Mouse (Mus musculus) heart, postnatal 0 days (tissue): ENCODE measurements around the gene Psmg1. TPM values are rescaled to one million over a fixed set of nuclear protein-coding genes. Genes with fewer than 3 reads are reported as not detected.

ENCODE experiments used
- ATAC-seq: fragments of 200-750 bp; cut with Nextera tagmentation; 2 replicates; pipeline ENCODE4 v1.8.0; 2017; ENCODE audit warnings: low read depth, moderate number of reproducible peaks, moderate library complexity; ENCODE audit not compliant: insufficient read depth
- DNase-seq: peaks from one replicate; pipeline ENCODE4 v3.0.0-alpha.2; 2016; ENCODE audit warnings: low spot score
- H3K27ac ChIP-seq: fragments of 300-500 bp; sonication (generic); 2 replicates; pipeline ENCODE4 v1.5.1; 2014; ENCODE audit warnings: low read depth, mild to moderate bottlenecking
- H3K27me3 ChIP-seq: fragments of 300-500 bp; sonication (generic); 2 replicates; pipeline ENCODE4 v1.6.1; 2014; ENCODE audit warnings: low read length, mixed read lengths; ENCODE audit not compliant: control insufficient read depth, insufficient read depth
- H3K36me3 ChIP-seq: fragments of 300-500 bp; sonication (generic); replicated peaks from 2 replicates; pipeline ENCODE4 v1.6.1; 2014; ENCODE audit warnings: low read length, mixed read lengths; ENCODE audit not compliant: control insufficient read depth, insufficient read depth
- H3K4me1 ChIP-seq: fragments of 300-500 bp; sonication (generic); 2 replicates; pipeline ENCODE4 v1.6.1; 2014; ENCODE audit warnings: antibody characterized with exemption; ENCODE audit not compliant: control insufficient read depth, insufficient read depth
- H3K4me2 ChIP-seq: fragments of 300-500 bp; sonication (generic); 2 replicates; pipeline ENCODE4 v1.6.1; 2014; ENCODE audit warnings: low read depth, mild to moderate bottlenecking, low read length, moderate library complexity
- H3K4me3 ChIP-seq: fragments of 300-500 bp; sonication (generic); 2 replicates; pipeline ENCODE4 v1.5.1; 2014; ENCODE audit warnings: low read depth, low read length
- H3K9ac ChIP-seq: fragments of 300-500 bp; sonication (generic); replicated peaks from 2 replicates; pipeline ENCODE4 v1.6.1; 2014; ENCODE audit warnings: low read depth, low read length, mixed read lengths
- H3K9me3 ChIP-seq: fragments of 300-500 bp; sonication (generic); replicated peaks from 2 replicates; pipeline ENCODE4 v1.6.1; 2016; ENCODE audit warnings: low read length; ENCODE audit not compliant: control insufficient read depth
- CTCF ChIP-seq: IDR thresholded peaks from 2 replicates; pipeline ENCODE4 v1.5.1; 2016; ENCODE audit warnings: antibody characterized with exemption, control low read depth, low read depth
- EP300 ChIP-seq: IDR thresholded peaks from 2 replicates; pipeline ENCODE4 v1.6.1; 2016; ENCODE audit warnings: antibody characterized with exemption, low read depth
- WGBS: fragments of 180-500 bp; shearing (Covaris S2); extraction: QIAGEN DNeasy Blood & Tissue Kit; methylation state at CpG from one replicate; pipeline ENCODE4 v1.1.7; 2014; 5-methylcytosine and 5-hydroxymethylcytosine counted together
- microRNA-seq: library from miRNA; unstranded; fragments of <30 nt; microRNA quantifications from one replicate; pipeline ENCODE4, GENCODE M21; 2016
- polyA plus RNA-seq: library from polyadenylated mRNA; unstranded; fragments of >200 nt; fragmentation: Nextera tagmentation; extraction: Ambion mirVana; gene quantifications from 2 replicates; pipeline ENCODE4 v1.2.1, GENCODE M21; 2015
- total RNA-seq: library from RNA; depleted of rRNA; stranded (reverse); fragments of >200 nt; gene quantifications from 2 replicates; pipeline ENCODE4 v1.2.3, GENCODE M21; 2014; ENCODE audit warnings: low replicate concordance; rRNA removed

Gene Psmg1
- total and polyA plus RNA-seq, 2 experiments from 2014 or later: 27.4 to 53.5 TPM

- Histone ChIP-seq H3K4me2 (no peak overlapping the region), H3K4me3 (no peak overlapping the region), H3K9ac (no peak overlapping the region), H3K27me3 (no peaks in the 10 kb centered on the region), H3K4me1 (no peaks in the 10 kb centered on the region; the same call in 1 of the 2 replicates), H3K27ac (no peak overlapping the region), H3K9me3 (no peaks in the 10 kb centered on the region), H3K36me3 (no peaks in the 10 kb centered on the region)
- DNase-seq: no peak
- no peak for ATAC-seq
- no peak for TF ChIP-seq CTCF
- TF ChIP-seq EP300: no peak
- 75% methylated on average over 12 of the region's 12 CpGs for WGBS
Measured at GRCm38 (mm10) chr16:95931509-95931908, 59.3 kb downstream of the Psmg1 start.

Small RNA genes lying within 50 kb of the gene (microRNA-seq; reads per million reads assigned to microRNA genes)
- gene Gm27833: not detected

Other genes starting within 250 kb of the Psmg1 start
- gene Brwd1, start 91.6 kb upstream of the Psmg1 start, total RNA-seq: 69.0 and 72.1 TPM in 2 replicates
- gene Brwd1, start 91.6 kb upstream of the Psmg1 start, polyA plus RNA-seq: 53.0 and 55.9 TPM in 2 replicates
- gene Hmgn1, start 136.8 kb upstream of the Psmg1 start, total RNA-seq: 56.7 and 76.8 TPM in 2 replicates
- gene Hmgn1, start 136.8 kb upstream of the Psmg1 start, polyA plus RNA-seq: 157 and 159 TPM in 2 replicates
- gene Wrb, start 154.4 kb upstream of the Psmg1 start, total RNA-seq: 38.3 and 54.7 TPM in 2 replicates
- gene Wrb, start 154.4 kb upstream of the Psmg1 start, polyA plus RNA-seq: 28.4 and 28.9 TPM in 2 replicates
- 1.5 and 3.4 TPM in 2 replicates for gene Lca5l, start 201.3 kb upstream of the Psmg1 start, total RNA-seq
- gene Lca5l, start 201.3 kb upstream of the Psmg1 start, polyA plus RNA-seq: 2.3 TPM in 2 replicates
- gene Sh3bgr, start 209.5 kb upstream of the Psmg1 start, total RNA-seq: 227 and 290 TPM in 2 replicates
- gene Sh3bgr, start 209.5 kb upstream of the Psmg1 start, polyA plus RNA-seq: 597 and 622 TPM in 2 replicates
- 0.08 TPM in 1 of 2 replicates, not detected in the other for gene B3galt5, start 244.8 kb upstream of the Psmg1 start, total RNA-seq
- not detected in 2 replicates for gene B3galt5, start 244.8 kb upstream of the Psmg1 start, polyA plus RNA-seq